Mouse (Mus musculus): ENCODE results near the gene Adar.

GRCm38 (mm10) chr3:89794616-89795015, 79.8 kb downstream of the Adar start:
- TF ChIP-seq RCOR1 (conservative IDR thresholded peaks at IDR 0.05; ENCODE audit: low read depth, low read length) (no peak), EP300 (IDR thresholded peaks at IDR 0.05; ENCODE audit: low read length) (no peak), CTCF (conservative IDR thresholded peaks at IDR 0.05 in 1 of 2, IDR thresholded peaks at IDR 0.05 in 1 of 2; ENCODE audit: low read depth in 2 of 2, low read length in 2 of 2) (peak in 1 of 2 experiments; percentile 47; a peak in 2 of 4 replicates)
